Mouse (Mus musculus): ENCODE measurements around the gene Ccdc62. TPM values are rescaled to one million over a fixed set of nuclear protein-coding genes. Genes with fewer than 3 reads are reported as not detected.
A peak's percentile ranks its signal among the peaks of the same experiment; 100 is the strongest.

Ccdc62 gene
- polyA plus RNA-seq, 1 experiment from 2014 or later = 5.1 TPM

DNA sequence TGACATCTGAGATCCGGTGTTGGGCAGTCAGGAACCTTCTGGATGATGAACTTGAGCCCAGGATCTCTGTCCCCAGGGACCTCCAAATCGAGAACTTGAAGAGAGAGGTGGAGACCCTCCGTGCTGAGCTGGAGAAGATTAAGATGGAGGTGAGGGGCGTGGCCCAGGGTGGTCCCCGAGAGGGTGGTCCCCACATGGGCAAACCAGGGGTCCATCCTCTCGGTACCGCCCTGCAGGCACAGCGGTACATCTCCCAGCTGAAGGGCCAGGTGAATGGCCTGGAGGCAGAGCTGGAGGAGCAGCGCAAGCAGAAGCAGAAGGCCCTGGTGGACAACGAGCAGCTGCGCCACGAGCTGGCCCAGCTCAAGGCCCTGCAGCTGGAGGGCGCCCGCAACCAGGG lies 66.2 kb downstream of the Ccdc62 start:
- peaks cover 7% of the 10 kb centered on the region for H3K27me3 ChIP-seq
- H3K4me1 ChIP-seq (replicated peaks) = peaks cover 18% of the 10 kb centered on the region
- no peak for ATAC-seq
- H3K36me3 ChIP-seq = peaks cover 4% of the 10 kb centered on the region; the same call in 1 of the 2 replicates
- H3K4me2 ChIP-seq (replicated peaks) = no peak overlapping the region
- H3K9ac ChIP-seq (replicated peaks) = no peak overlapping the region
- no peak overlapping the region for H3K4me3 ChIP-seq (replicated peaks)
- H3K27ac ChIP-seq = 0 out of 2 replicates have a peak overlapping the region, but pooled peaks have one; percentile 63
- no peaks in the 10 kb centered on the region for H3K9me3 ChIP-seq
- 89% methylated on average over 14 of the region's 14 CpGs for WGBS

DNA sequence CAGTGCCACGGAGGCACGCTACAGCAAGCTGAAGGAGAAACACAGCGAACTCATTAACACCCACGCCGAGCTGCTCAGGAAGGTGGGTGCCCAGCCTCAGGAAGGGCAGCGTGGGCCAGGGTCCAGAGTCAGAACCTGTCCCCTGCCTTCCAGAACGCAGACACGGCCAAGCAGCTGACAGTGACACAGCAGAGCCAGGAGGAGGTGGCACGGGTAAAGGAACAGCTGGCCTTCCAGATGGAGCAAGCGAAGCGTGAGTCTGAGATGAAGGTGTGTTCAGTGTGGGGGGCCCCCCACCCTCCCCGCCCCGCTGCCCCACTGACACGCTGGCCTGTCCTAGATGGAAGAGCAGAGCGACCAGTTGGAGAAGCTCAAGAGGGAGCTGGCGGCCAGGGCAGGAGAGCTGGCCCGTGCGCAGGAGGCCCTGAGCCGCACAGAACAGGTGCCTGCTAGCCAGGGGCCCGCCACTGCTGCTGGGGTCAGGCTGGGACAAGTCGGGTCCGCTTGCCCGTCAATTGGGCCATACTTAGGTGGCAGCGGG lies 66.8 kb downstream of the Ccdc62 start:
- Histone ChIP-seq H3K36me3 (peaks cover 4% of the 10 kb centered on the region; the same call in 1 of the 2 replicates), H3K4me3 (replicated peaks) (no peak overlapping the region), H3K9me3 (no peaks in the 10 kb centered on the region), H3K4me1 (replicated peaks) (peaks cover 14% of the 10 kb centered on the region), H3K4me2 (replicated peaks) (no peak overlapping the region), H3K27ac (peak overlapping the region; percentile 63; the same call in 1 of the 2 replicates), H3K9ac (replicated peaks) (no peak overlapping the region), H3K27me3 (peaks cover under 1% of the 10 kb centered on the region; the same call in 1 of the 2 replicates)
- 83% methylated on average over 24 of the region's 24 CpGs for WGBS
- no peak for ATAC-seq

DNA sequence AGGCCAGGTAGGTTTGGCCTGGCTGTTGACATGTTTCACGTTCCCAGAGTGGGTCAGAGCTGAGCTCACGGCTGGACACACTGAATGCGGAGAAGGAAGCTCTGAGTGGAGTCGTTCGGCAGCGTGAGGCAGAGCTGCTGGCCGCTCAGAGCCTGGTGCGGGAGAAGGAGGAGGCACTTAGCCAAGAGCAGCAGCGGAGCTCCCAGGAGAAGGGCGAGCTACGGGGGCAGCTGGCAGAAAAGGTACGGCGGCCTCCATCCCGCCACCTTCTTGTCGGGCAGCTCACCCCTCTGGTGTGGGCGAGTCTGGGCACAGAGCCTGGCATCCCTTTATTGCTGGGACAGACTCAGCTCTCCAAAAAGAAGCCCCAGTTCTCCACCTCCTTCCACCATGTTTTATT lies 67.3 kb downstream of the Ccdc62 start:
- Histone ChIP-seq H3K9me3 (no peaks in the 10 kb centered on the region), H3K4me2 (replicated peaks) (no peak overlapping the region), H3K27me3 (no peaks in the 10 kb centered on the region), H3K27ac (peak overlapping the region; percentile 63; the same call in 1 of the 2 replicates), H3K4me1 (replicated peaks) (peaks cover 17% of the 10 kb centered on the region), H3K9ac (replicated peaks) (no peak overlapping the region), H3K36me3 (peaks cover 5% of the 10 kb centered on the region; the same call in 1 of the 2 replicates), H3K4me3 (replicated peaks) (no peak overlapping the region)
- 75% methylated on average over 16 of the region's 16 CpGs for WGBS
- no peak for ATAC-seq

DNA sequence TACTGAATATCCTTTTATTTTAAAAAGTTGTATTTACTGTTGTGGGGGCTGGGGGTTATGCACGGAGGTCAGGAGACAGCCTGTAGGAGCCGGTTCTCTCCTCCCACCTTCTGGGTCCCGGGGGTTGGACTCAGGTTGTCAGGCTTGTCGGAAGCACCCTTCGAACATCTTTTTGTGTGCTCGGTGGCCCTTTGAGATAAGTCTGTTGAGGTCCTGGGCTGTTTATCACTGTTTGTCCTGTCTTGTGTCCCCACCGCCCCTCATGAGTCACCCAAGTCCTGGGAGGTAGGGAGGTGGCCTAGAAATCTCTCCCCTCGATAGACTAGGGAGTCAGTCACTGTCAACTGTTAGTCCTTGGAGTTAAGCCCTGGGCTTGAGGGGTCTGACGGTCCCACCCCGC lies 67.9 kb downstream of the Ccdc62 start:
- H3K4me3 ChIP-seq (replicated peaks) = no peak overlapping the region
- peaks cover 23% of the 10 kb centered on the region for H3K4me1 ChIP-seq (replicated peaks)
- H3K9ac ChIP-seq (replicated peaks) = no peak overlapping the region
- WGBS = 90% methylated on average over 10 of the region's 10 CpGs
- peaks cover 8% of the 10 kb centered on the region for H3K36me3 ChIP-seq
- H3K4me2 ChIP-seq (replicated peaks) = no peak overlapping the region
- H3K27ac ChIP-seq = peak overlapping the region; percentile 63; the same call in 1 of the 2 replicates
- H3K9me3 ChIP-seq = no peaks in the 10 kb centered on the region
- no peaks in the 10 kb centered on the region for H3K27me3 ChIP-seq
- no peak for ATAC-seq

DNA sequence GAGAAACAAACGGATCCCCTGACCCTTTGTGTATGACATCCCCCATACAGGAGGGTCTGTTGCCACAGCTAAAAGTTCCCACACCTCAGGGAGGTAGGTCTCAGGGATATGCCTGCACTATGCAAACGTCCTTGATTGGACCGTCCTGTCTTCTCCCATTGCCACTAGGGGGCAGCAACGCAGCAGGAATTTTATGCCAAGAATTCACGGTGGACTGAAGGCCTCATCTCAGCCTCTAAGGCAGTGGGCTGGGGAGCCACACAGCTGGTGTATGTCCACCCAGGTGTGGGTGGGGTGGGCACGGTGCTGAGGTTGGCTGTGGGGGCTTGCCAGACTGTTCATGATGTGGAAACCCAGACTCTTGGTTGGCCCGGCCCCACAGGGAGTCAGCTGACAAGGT lies 70.3 kb downstream of the Ccdc62 start:
- Histone ChIP-seq H3K27me3 (no peaks in the 10 kb centered on the region), H3K36me3 (peaks cover 27% of the 10 kb centered on the region), H3K4me2 (replicated peaks) (no peak overlapping the region), H3K27ac (peak overlapping the region; percentile 58; the same call in 1 of the 2 replicates), H3K9ac (replicated peaks) (peak overlapping the region; percentile 33; the same call in 1 of the 2 replicates), H3K4me3 (replicated peaks) (no peak overlapping the region), H3K9me3 (no peaks in the 10 kb centered on the region), H3K4me1 (replicated peaks) (peaks cover 24% of the 10 kb centered on the region)
- ATAC-seq = peak; percentile 77
- WGBS = 11% methylated on average over 7 of the region's 7 CpGs

DNA sequence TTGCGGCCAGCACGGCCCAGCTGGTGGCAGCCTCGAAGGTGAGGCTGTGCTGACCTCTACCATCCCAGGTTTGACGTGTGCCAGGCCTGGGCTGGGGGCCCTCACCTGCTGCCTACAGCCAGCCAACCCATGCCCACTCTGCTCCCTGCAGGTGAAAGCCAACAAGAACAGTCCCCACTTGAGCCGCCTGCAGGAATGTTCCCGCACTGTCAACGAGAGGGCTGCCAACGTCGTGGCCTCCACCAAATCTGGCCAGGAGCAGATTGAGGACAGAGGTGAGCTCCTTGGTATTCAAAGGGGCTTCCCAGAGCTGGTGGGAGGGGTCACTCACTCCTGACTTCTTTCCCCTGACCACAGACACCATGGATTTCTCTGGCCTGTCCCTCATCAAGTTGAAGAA lies 70.8 kb downstream of the Ccdc62 start:
- H3K4me2 ChIP-seq (replicated peaks) = no peak overlapping the region
- H3K27ac ChIP-seq = peak overlapping the region; percentile 58; the same call in 1 of the 2 replicates
- peaks cover 31% of the 10 kb centered on the region for H3K36me3 ChIP-seq
- peak overlapping the region; percentile 33; the same call in 1 of the 2 replicates for H3K9ac ChIP-seq (replicated peaks)
- no peaks in the 10 kb centered on the region for H3K9me3 ChIP-seq
- H3K27me3 ChIP-seq = no peaks in the 10 kb centered on the region
- H3K4me3 ChIP-seq (replicated peaks) = no peak overlapping the region
- 62% methylated on average over 9 of the region's 9 CpGs for WGBS
- peaks cover 24% of the 10 kb centered on the region for H3K4me1 ChIP-seq (replicated peaks)
- ATAC-seq = peak; percentile 34

DNA sequence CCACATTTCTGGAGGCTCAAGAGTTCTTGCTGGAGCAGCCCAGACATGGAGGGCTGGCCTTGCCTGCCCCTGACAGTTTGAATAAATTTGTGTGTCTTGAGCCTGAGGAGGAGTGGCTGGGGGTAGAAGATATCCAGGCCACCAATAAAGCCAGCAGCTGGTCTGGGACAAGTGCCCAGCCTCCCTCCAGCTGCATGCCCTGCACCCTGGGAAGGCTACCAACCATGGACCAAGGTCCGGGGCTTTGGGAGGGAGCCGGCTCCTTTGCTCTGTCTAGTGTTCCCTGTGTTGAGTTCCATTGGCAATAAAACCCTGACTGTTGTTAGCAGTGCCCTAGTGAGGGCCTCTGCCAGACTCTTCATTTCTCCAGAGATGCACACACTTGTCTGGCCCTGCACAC lies 72.4 kb downstream of the Ccdc62 start:
- ATAC-seq = no peak
- Histone ChIP-seq H3K9ac (replicated peaks) (no peak overlapping the region; the same call in 1 of the 2 replicates), H3K4me3 (replicated peaks) (no peak overlapping the region), H3K4me2 (replicated peaks) (no peak overlapping the region), H3K36me3 (peaks cover 47% of the 10 kb centered on the region), H3K27me3 (no peaks in the 10 kb centered on the region), H3K9me3 (no peaks in the 10 kb centered on the region), H3K27ac (peak overlapping the region; percentile 51; the same call in 1 of the 2 replicates), H3K4me1 (replicated peaks) (peaks cover 20% of the 10 kb centered on the region)
- 73% methylated on average over 2 of the region's 2 CpGs for WGBS

DNA sequence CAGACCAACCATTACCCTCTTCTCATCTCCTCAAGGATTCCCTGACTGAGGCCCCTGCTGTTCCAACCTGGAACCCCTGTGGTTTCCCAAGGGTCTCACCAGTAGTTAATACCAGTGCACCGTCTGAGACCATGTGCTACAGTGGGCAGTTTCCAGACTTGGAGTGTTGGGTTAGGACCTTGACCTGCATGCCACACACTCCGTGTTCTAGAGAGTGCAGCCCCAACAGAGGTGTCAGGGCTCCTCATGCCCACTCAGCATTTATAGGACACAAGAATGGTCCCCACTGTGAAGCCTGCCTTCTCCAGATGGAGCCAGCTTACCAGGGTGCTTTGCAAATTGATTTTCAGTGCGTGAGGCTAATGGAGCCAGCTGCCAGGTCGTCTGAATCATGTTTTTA lies 72.9 kb downstream of the Ccdc62 start:
- peak overlapping the region; percentile 12; the same call in 1 of the 2 replicates for H3K9ac ChIP-seq (replicated peaks)
- ATAC-seq = no peak
- no peak overlapping the region for H3K4me3 ChIP-seq (replicated peaks)
- H3K9me3 ChIP-seq = no peaks in the 10 kb centered on the region
- H3K27me3 ChIP-seq = no peaks in the 10 kb centered on the region
- H3K4me1 ChIP-seq (replicated peaks) = peaks cover 20% of the 10 kb centered on the region
- no peak overlapping the region for H3K4me2 ChIP-seq (replicated peaks)
- 0 out of 2 replicates have a peak overlapping the region, but pooled peaks have one; percentile 51 for H3K27ac ChIP-seq
- 63% methylated on average over 4 of the region's 4 CpGs for WGBS
- peaks cover 52% of the 10 kb centered on the region for H3K36me3 ChIP-seq

DNA sequence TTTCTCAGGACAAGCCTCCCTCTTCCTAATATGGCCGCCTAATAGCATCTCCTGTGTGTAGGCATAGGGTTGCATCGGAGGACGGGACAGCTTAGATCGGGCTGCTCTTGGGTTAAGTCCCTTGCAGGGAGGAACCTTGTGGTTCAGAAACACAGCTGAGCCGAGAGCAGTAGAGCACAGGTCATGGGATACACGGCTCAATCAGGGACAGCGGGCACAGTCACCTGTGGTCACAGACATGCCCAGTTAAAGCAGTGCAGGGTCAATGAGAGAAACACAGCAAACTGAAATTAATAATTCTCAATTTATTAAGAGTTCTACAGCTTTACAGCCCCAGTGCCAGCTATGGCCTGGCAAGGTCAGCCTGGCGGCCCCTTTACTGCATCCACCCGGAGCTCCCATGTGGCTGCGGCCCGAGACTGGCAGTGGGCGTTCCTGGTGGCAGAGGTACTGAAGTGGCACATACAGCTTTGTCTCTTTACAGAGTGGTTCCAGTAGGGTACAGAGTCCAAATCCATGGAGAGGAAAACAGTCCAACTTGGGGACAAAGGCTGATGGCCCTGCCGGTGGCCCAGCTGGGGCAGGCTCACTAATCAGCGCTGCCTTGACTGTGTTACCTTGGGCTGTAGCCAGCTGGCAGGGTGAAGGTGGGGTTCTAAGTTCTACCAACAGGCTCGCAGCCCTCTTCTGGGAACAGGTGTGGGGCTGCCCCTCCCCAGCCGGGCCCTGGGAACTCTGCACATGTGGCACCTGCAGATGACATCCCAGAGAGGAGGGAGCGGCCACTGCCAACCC lies 74.1 kb downstream of the Ccdc62 start:
- WGBS = 93% methylated on average over 17 of the region's 17 CpGs
- Histone ChIP-seq H3K36me3 (peaks cover 62% of the 10 kb centered on the region), H3K9ac (replicated peaks) (no peak overlapping the region), H3K27me3 (no peaks in the 10 kb centered on the region), H3K4me3 (replicated peaks) (no peak overlapping the region), H3K4me2 (replicated peaks) (no peak overlapping the region), H3K9me3 (no peaks in the 10 kb centered on the region), H3K4me1 (replicated peaks) (peaks cover 20% of the 10 kb centered on the region), H3K27ac (peak overlapping the region; percentile 19; the same call in 1 of the 2 replicates)
- no peak for ATAC-seq

DNA sequence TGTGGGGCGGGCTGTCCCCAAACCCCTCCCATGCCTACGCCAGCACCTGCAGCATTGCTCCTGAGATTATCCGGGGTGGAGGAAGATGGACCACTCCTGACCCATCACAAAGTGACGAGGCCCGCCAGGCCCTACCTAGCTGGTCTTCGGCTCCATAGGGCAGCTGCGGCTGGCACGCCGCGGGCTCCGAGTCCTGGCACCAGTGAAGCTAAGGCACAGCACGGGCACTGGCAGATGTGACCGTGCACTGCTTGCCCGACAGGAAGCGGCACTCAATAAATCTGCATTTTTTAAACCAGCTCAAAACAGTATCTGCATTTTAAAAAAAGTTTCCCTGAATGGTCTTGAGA lies 74.6 kb downstream of the Ccdc62 start:
- peaks cover 65% of the 10 kb centered on the region for H3K36me3 ChIP-seq
- no peaks in the 10 kb centered on the region for H3K27me3 ChIP-seq
- H3K9ac ChIP-seq (replicated peaks) = no peak overlapping the region
- H3K4me1 ChIP-seq (replicated peaks) = peaks cover 24% of the 10 kb centered on the region
- H3K27ac ChIP-seq = peak overlapping the region; percentile 19; the same call in 1 of the 2 replicates
- H3K4me2 ChIP-seq (replicated peaks) = no peak overlapping the region
- H3K4me3 ChIP-seq (replicated peaks) = no peak overlapping the region
- H3K9me3 ChIP-seq = no peaks in the 10 kb centered on the region
- no peak for ATAC-seq
- 95% methylated on average over 15 of the region's 15 CpGs for WGBS

DNA sequence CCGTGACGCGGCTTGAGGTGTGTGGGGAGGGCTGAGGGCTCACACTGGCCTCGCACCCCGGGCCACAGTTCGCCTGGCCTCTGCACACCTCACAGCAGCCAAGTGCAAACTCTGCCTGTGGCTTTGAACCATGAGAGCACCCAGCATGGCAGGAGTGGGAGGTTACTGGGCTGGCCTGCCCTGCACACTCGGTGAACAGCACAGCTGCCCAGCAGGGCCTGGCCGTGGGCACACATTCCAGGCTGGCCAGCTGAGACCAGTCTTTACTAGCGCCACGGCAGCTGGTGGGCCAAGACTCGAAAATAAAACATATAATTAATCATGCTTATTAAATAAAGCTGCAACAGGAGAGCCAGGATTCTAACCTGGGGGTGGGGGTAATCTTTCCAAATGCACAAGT lies 75.1 kb downstream of the Ccdc62 start:
- Histone ChIP-seq H3K27me3 (no peaks in the 10 kb centered on the region), H3K4me2 (replicated peaks) (no peak overlapping the region), H3K4me3 (replicated peaks) (no peak overlapping the region), H3K27ac (no peak overlapping the region), H3K36me3 (peaks cover 69% of the 10 kb centered on the region), H3K9me3 (no peaks in the 10 kb centered on the region), H3K4me1 (replicated peaks) (peaks cover 29% of the 10 kb centered on the region), H3K9ac (replicated peaks) (no peak overlapping the region)
- ATAC-seq = no peak
- WGBS = 87% methylated on average over 11 of the region's 11 CpGs

All from midbrain, embryonic 13.5 days (tissue).